Comparison of ENCODE assay signal across 14 mouse cellular contexts in genomic region chr15:95285199-95285598, GRCm38 (mm10).
DNase-seq lines count a peak whose midpoint lies in the region; ATAC-seq and TF ChIP-seq lines count a peak whose summit lies in the region.
"Had no signal": no experiment of that assay in that cellular context is flagged by ENCODE, and none has a peak within 500 bp of the region (broad histone marks: within the 10 kb centered on the region; RNA-seq: fewer than 3 reads in every experiment).

No protein-coding gene starts in this region.

- H3K4me1 ChIP-seq in kidney, embryonic 14.5 days (ENCODE audit: control insufficient read depth, insufficient read depth, low read length) = no peaks in the 10 kb centered on the region
- H3K4me1 ChIP-seq: liver, embryonic 15.5 days; stomach, embryonic 15.5 days had no signal

- POLR2A ChIA-PET in Patski (lab: Charles Lee) = no interaction called here

- WGBS in kidney, embryonic 14.5 days = 12% methylated on average over 6 of the region's 6 CpGs

- H3K27ac ChIP-seq in kidney, embryonic 14.5 days (ENCODE audit: low read depth, low read length) = no peak overlapping the region
- H3K27ac ChIP-seq: hindbrain, embryonic 15.5 days; liver, embryonic 15.5 days; stomach, embryonic 15.5 days had no signal

- TF ChIP-seq POLR2A in brain, embryonic 14.5 days (IDR thresholded peaks at IDR 0.05; ENCODE audit: borderline replicate concordance, extremely low read depth, insufficient read depth, insufficient read length, poor library complexity, severe bottlenecking) = no peak

- no peaks in the 10 kb centered on the region for H3K36me3 ChIP-seq in kidney, embryonic 14.5 days (ENCODE audit: control insufficient read depth, insufficient read depth, low read length)
- H3K36me3 ChIP-seq: hindbrain, embryonic 15.5 days; liver, embryonic 15.5 days; stomach, embryonic 15.5 days had no signal

- H3K27me3 ChIP-seq in kidney, embryonic 14.5 days (ENCODE audit: control insufficient read depth, insufficient read depth, low read length) = no peaks in the 10 kb centered on the region
- H3K27me3 ChIP-seq in Patski = no peaks in the 10 kb centered on the region
- H3K27me3 ChIP-seq: CH12.LX; hindbrain, embryonic 15.5 days; liver, embryonic 15.5 days; stomach, embryonic 15.5 days had no signal

- ATAC-seq in kidney, embryonic 14.5 days (ENCODE audit: low FRiP score, low TSS enrichment) = peak; percentile 80
- peak; percentile 68 for ATAC-seq in Patski

- no peak overlapping the region for H3K4me3 ChIP-seq in kidney, embryonic 14.5 days (ENCODE audit: low read length)
- H3K4me3 ChIP-seq: hindbrain, embryonic 15.5 days; liver, embryonic 15.5 days; stomach, embryonic 15.5 days had no signal

- CTCF ChIA-PET in Patski (lab: Charles Lee) = no interaction called here

- no peak overlapping the region for H3K4me2 ChIP-seq in kidney, embryonic 14.5 days (replicated peaks; ENCODE audit: low read depth, low read length)
- H3K4me2 ChIP-seq: hindbrain, embryonic 15.5 days; liver, embryonic 15.5 days; stomach, embryonic 15.5 days had no signal

- H3K9ac ChIP-seq in kidney, embryonic 14.5 days (ENCODE audit: low read depth, low read length) = no peak overlapping the region
- H3K9ac ChIP-seq: hindbrain, embryonic 15.5 days; liver, embryonic 15.5 days; stomach, embryonic 15.5 days had no signal

- no peak for DNase-seq in kidney, adult 9 months
- peak; percentile 50 for DNase-seq in Patski (ENCODE audit: low read depth, low spot score)
- DNase-seq in brain, embryonic 14.5 days (ENCODE audit: low read depth) = peak; percentile 74
- peak; percentile 5 to 10 for DNase-seq in kidney, postnatal 36 days
- DNase-seq in heart, adult 18-20 months = no peak
- no peak for DNase-seq in layer of hippocampus, adult 9-10 months (ENCODE audit: low spot score)
- DNase-seq: adrenal gland, adult 8-10 months; cerebellum, postnatal 36 days; thymus, postnatal 36 days had no signal

- TF ChIP-seq CTCF in Patski (IDR thresholded peaks at IDR 0.05) = no peak
- TF ChIP-seq CTCF in brain, embryonic 14.5 days (IDR thresholded peaks at IDR 0.05; ENCODE audit: borderline replicate concordance, extremely low read depth, insufficient read depth, insufficient read length) = no peak

- in situ Hi-C loops in Patski (cut with MboI; ENCODE audit: low pct_unique_long_range_greater_than_20kb) = no loop called here

- no peaks in the 10 kb centered on the region for H3K9me3 ChIP-seq in kidney, embryonic 14.5 days (ENCODE audit: control insufficient read depth, low read length)
- H3K9me3 ChIP-seq: hindbrain, embryonic 15.5 days; stomach, embryonic 15.5 days had no signal

Comparison
In these comparisons a context has a peak if more than half of its experiments do, and no peak if none do; other contexts are left out.
1. DNase-seq: peak in Patski (single experiment), brain, embryonic 14.5 days (single experiment) and kidney, postnatal 36 days (2 of 2); none in kidney, adult 9 months (single experiment), heart, adult 18-20 months (0 of 2) and layer of hippocampus, adult 9-10 months (single experiment).